Mouse (Mus musculus): ENCODE measurements around the gene Rnd2.

Rnd2 gene

GRCm38 (mm10) chr11:101519364-101519763, 54.6 kb downstream of the Rnd2 start:
- ATAC-seq (ENCODE audit: insufficient number of reproducible peaks, low FRiP score, low TSS enrichment) = no peak

Measured in cerebellum, adult (tissue).